Mouse (Mus musculus): ENCODE results near the gene Odf3l1.
"Not testable (repeated sequence)": the region's sequence is repeated elsewhere in the genome, so short reads cannot be mapped to it uniquely, and the experiment has no call there.

Odf3l1 gene

GRCm38 (mm10) chr9:56864216-56864729, at the start of gene Odf3l1:
Odf3l1 (minus strand) TSS chr9:56864679.
- peak; percentile 31 to 43 for DNase-seq

- DNase-seq, result no peak
Observed at GRCm38 (mm10) chr9:56913991-56914390, 49.5 kb upstream of the Odf3l1 start.

GRCm38 (mm10) chr9:56911017-56911416, 46.5 kb upstream of the Odf3l1 start:
- DNase-seq, result no peak

GRCm38 (mm10) chr9:56909991-56910390, 45.5 kb upstream of the Odf3l1 start:
- DNase-seq, result not testable (repeated sequence)

- DNase-seq, result no peak
Observed at GRCm38 (mm10) chr9:56907549-56907948, 43.1 kb upstream of the Odf3l1 start.

- DNase-seq, result no peak
Observed at GRCm38 (mm10) chr9:56903662-56904061, 39.2 kb upstream of the Odf3l1 start.

GRCm38 (mm10) chr9:56901187-56901586, 36.7 kb upstream of the Odf3l1 start:
- DNase-seq, result no peak

- DNase-seq, result no peak
Observed at GRCm38 (mm10) chr9:56900571-56900970, 36.1 kb upstream of the Odf3l1 start.

- DNase-seq, result no peak
Observed at GRCm38 (mm10) chr9:56900060-56900459, 35.6 kb upstream of the Odf3l1 start.

GRCm38 (mm10) chr9:56899409-56899808, 34.9 kb upstream of the Odf3l1 start:
- DNase-seq, result no peak

GRCm38 (mm10) chr9:56896779-56897178, 32.3 kb upstream of the Odf3l1 start:
- DNase-seq, result no peak

GRCm38 (mm10) chr9:56894006-56894405, 29.5 kb upstream of the Odf3l1 start:
- DNase-seq, result no peak

- DNase-seq, result no peak
Observed at GRCm38 (mm10) chr9:56893313-56893712, 28.8 kb upstream of the Odf3l1 start.

- DNase-seq, result no peak
Observed at GRCm38 (mm10) chr9:56892111-56892510, 27.6 kb upstream of the Odf3l1 start.

- peak; percentile 68 to 70 for DNase-seq
Observed at GRCm38 (mm10) chr9:56891517-56892011, 27.1 kb upstream of the Odf3l1 start.

GRCm38 (mm10) chr9:56890522-56891250, 26.2 kb upstream of the Odf3l1 start:
- no peak for DNase-seq

GRCm38 (mm10) chr9:56889817-56890216, 25.3 kb upstream of the Odf3l1 start:
- DNase-seq, result peak; percentile 74 to 75

- no peak for DNase-seq
Observed at GRCm38 (mm10) chr9:56887581-56887980, 23.1 kb upstream of the Odf3l1 start.

GRCm38 (mm10) chr9:56886601-56887000, 22.1 kb upstream of the Odf3l1 start:
- no peak for DNase-seq

- no peak for DNase-seq
Observed at GRCm38 (mm10) chr9:56886113-56886512, 21.6 kb upstream of the Odf3l1 start.

- DNase-seq, result no peak
Observed at GRCm38 (mm10) chr9:56884328-56884727, 19.8 kb upstream of the Odf3l1 start.

- no peak for DNase-seq
Observed at GRCm38 (mm10) chr9:56883470-56883869, 19.0 kb upstream of the Odf3l1 start.

GRCm38 (mm10) chr9:56882818-56883217, 18.3 kb upstream of the Odf3l1 start:
- DNase-seq, result no peak

GRCm38 (mm10) chr9:56882283-56882682, 17.8 kb upstream of the Odf3l1 start:
- no peak for DNase-seq
